Mouse (Mus musculus): ENCODE data around the gene Tmem181a. TPM values are rescaled to one million over a fixed set of nuclear protein-coding genes. Genes with fewer than 3 reads are reported as not detected.

Gene Tmem181a
- total RNA-seq, 2 experiments from 2014 or later = 0.58 to 2.2 TPM

Other genes with a start within 250 kb of the Tmem181a start
- gene Serac1, start 177.1 kb upstream of the Tmem181a start, total RNA-seq (2015; ENCODE audit: low replicate concordance) = 1.3 TPM in 1 of 2 replicates, not detected in the other
- gene Serac1, start 177.1 kb upstream of the Tmem181a start, total RNA-seq (2017; ENCODE audit: low replicate concordance) = 2.4 TPM in 1 of 2 replicates, not detected in the other
- gene Gtf2h5, start 177.1 kb upstream of the Tmem181a start, total RNA-seq (2015; ENCODE audit: low replicate concordance) = 13.8 and 27.4 TPM in 2 replicates
- gene Gtf2h5, start 177.1 kb upstream of the Tmem181a start, total RNA-seq (2017; ENCODE audit: low replicate concordance) = 14.9 and 15.5 TPM in 2 replicates
- 0.77 and 4.4 TPM in 2 replicates for gene Tulp4, start 150.4 kb upstream of the Tmem181a start, total RNA-seq (2015; ENCODE audit: low replicate concordance)
- 3.9 and 4.3 TPM in 2 replicates for gene Tulp4, start 150.4 kb upstream of the Tmem181a start, total RNA-seq (2017; ENCODE audit: low replicate concordance)
- gene Dynlt1a, start 60.6 kb downstream of the Tmem181a start, total RNA-seq (2015; ENCODE audit: low replicate concordance) = 4.0 and 14.2 TPM in 2 replicates
- 3.3 and 14.1 TPM in 2 replicates for gene Dynlt1a, start 60.6 kb downstream of the Tmem181a start, total RNA-seq (2017; ENCODE audit: low replicate concordance)
- gene Dynlt1b, start 173.3 kb downstream of the Tmem181a start, total RNA-seq (2015; ENCODE audit: low replicate concordance) = 47.7 and 59.6 TPM in 2 replicates
- 21.3 and 49.7 TPM in 2 replicates for gene Dynlt1b, start 173.3 kb downstream of the Tmem181a start, total RNA-seq (2017; ENCODE audit: low replicate concordance)